Mouse (Mus musculus) midbrain, embryonic 16.5 days (tissue): ENCODE results near the gene Arhgap29. TPM values are rescaled to one million over a fixed set of nuclear protein-coding genes. Genes with fewer than 3 reads are reported as not detected.

Experiments
- ATAC-seq: fragments of 200-750 bp; cut with Nextera tagmentation; 2 replicates; pipeline ENCODE4 v1.8.0; 2017; ENCODE audit warnings: moderate TSS enrichment
- H3K27ac ChIP-seq: fragments of 300-500 bp; sonication (generic); 2 replicates; pipeline ENCODE4 v1.5.1; 2014; ENCODE audit warnings: mild to moderate bottlenecking, low read length, mixed read lengths
- H3K27me3 ChIP-seq: fragments of 300-500 bp; sonication (generic); 2 replicates; pipeline ENCODE4 v1.6.1; 2014; ENCODE audit warnings: low read depth, low read length, mixed read lengths; ENCODE audit not compliant: control insufficient read depth, insufficient read depth
- H3K36me3 ChIP-seq: fragments of 300-500 bp; sonication (generic); 2 replicates; pipeline ENCODE4 v1.6.1; 2014; ENCODE audit warnings: mild to moderate bottlenecking, low read length, moderate library complexity, mixed read lengths; ENCODE audit not compliant: control insufficient read depth, insufficient read depth
- H3K4me1 ChIP-seq: fragments of 300-500 bp; sonication (generic); 2 replicates; pipeline ENCODE4 v1.6.1; 2014; ENCODE audit warnings: mild to moderate bottlenecking, low read length, mixed read lengths; ENCODE audit not compliant: control insufficient read depth, insufficient read depth
- H3K4me2 ChIP-seq: fragments of 300-500 bp; sonication (generic); 2 replicates; pipeline ENCODE4 v1.6.1; 2014; ENCODE audit warnings: mild to moderate bottlenecking, low read length, mixed read lengths
- H3K4me3 ChIP-seq: fragments of 300-500 bp; sonication (generic); 2 replicates; pipeline ENCODE4 v1.5.1; 2014; ENCODE audit warnings: low read depth, mild to moderate bottlenecking, low read length, moderate library complexity, mixed read lengths
- H3K9ac ChIP-seq: fragments of 300-500 bp; sonication (generic); 2 replicates; pipeline ENCODE4 v1.6.1; 2014; ENCODE audit warnings: low read depth, low read length, mixed read lengths
- H3K9me3 ChIP-seq: fragments of 300-500 bp; sonication (generic); replicated peaks from 2 replicates; pipeline ENCODE4 v1.6.1; 2014; ENCODE audit warnings: mild to moderate bottlenecking, low read length, mixed read lengths; ENCODE audit not compliant: control insufficient read depth, poor library complexity, severe bottlenecking
- WGBS: fragments of 180-500 bp; shearing (Covaris S2); extraction: QIAGEN DNeasy Blood & Tissue Kit; methylation state at CpG from one replicate; pipeline ENCODE4 v1.1.7; 2014; 5-methylcytosine and 5-hydroxymethylcytosine counted together
- polyA plus RNA-seq: library from polyadenylated mRNA; unstranded; fragments of >200 nt; fragmentation: Nextera tagmentation; extraction: Ambion mirVana; gene quantifications from 2 replicates; pipeline ENCODE4 v1.2.1, GENCODE M21; 2015

Arhgap29 gene
- polyA plus RNA-seq, 1 experiment from 2014 or later = 16.7 TPM

DNA sequence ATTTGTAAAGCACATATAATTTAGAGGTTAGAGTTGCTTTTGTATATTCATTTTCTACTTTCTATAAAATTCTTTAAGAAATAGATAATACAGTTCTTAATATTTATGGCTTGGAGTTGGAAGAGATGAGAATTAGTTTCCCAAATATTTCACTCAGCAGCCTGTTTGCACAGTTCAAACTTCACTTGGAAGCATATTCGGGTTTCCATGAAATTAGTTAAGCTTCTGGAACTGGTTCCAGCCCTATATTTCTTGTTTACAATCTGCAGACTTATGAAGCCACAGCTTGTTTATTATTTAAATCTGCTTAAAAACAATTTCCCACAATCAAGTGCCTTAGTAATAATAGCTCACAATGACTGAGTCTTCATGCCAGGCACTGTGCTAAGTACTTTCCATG lies 17.1 kb downstream of the Arhgap29 start:
- peaks cover 4% of the 10 kb centered on the region for H3K4me1 ChIP-seq
- H3K9ac ChIP-seq = no peak overlapping the region
- no peak overlapping the region for H3K4me3 ChIP-seq
- no peaks in the 10 kb centered on the region for H3K9me3 ChIP-seq
- 61% methylated on average over 1 of the region's 1 CpGs for WGBS
- no peaks in the 10 kb centered on the region for H3K36me3 ChIP-seq
- H3K27me3 ChIP-seq = no peaks in the 10 kb centered on the region; the same call in 1 of the 2 replicates
- no peak overlapping the region for H3K27ac ChIP-seq
- ATAC-seq = no peak
- no peak overlapping the region for H3K4me2 ChIP-seq

DNA sequence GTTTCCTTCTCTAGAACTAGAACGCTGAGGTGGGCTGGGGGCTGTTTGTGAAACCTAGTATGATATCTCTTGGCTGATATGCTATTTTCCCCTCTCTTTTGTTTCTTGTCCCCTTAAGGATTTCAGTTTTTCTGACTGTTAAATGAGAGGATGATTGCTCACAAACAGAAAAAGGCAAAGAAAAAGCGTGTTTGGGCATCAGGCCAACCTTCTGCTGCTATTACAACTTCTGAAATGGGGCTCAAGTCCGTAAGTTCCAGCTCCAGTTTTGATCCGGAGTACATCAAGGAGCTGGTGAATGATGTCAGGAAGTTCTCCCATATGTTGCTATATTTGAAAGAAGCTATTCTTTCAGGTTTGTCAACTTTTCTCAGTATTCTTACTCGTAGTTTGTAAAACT lies 21.4 kb downstream of the Arhgap29 start:
- Histone ChIP-seq H3K4me1 (no peaks in the 10 kb centered on the region), H3K9me3 (no peaks in the 10 kb centered on the region), H3K27ac (no peak overlapping the region), H3K36me3 (no peaks in the 10 kb centered on the region), H3K4me3 (no peak overlapping the region), H3K9ac (no peak overlapping the region), H3K4me2 (no peak overlapping the region), H3K27me3 (no peaks in the 10 kb centered on the region; the same call in 1 of the 2 replicates)
- WGBS = 75% methylated on average over 5 of the region's 5 CpGs
- ATAC-seq = no peak

DNA sequence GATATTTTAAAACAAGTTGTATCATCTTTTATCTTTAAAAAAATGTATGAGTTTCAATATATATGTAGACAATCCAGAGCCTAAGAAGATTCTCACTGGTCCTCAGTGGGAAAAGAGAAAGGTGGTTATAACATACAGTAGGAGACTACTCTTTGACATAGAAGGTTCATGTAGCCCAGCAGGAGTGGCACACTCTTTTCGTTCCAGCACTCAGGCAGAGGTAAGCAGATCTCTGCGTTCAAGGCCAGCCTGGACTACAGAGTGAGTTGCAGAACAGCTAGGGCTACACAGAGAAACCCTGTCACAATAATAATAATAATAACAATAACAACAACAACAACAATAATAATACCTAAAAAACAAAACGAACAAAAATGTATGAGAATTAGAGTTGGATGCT lies 23.0 kb downstream of the Arhgap29 start:
- H3K27me3 ChIP-seq = no peaks in the 10 kb centered on the region
- 87% methylated on average over 3 of the region's 3 CpGs for WGBS
- H3K9me3 ChIP-seq = no peaks in the 10 kb centered on the region

DNA sequence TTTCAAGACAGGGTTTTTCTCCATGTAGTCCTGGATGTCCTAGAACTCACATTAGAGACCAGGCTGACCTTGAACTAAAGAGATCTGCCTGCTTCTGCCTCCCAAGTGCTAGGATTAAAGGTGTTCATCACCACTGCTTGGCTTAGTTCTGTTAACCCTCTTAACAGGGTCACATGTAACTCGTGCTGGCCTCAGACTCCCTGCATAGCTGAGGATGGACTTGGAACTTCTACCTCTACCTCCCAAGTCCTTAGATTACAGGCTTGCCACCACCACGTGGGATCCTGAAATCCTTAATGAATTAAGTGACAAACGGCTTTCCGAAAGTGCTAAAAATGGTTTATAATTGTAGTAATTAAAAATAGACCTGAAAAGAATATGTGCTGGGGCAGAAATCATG lies 29.0 kb downstream of the Arhgap29 start:
- ATAC-seq = no peak
- Histone ChIP-seq H3K4me2 (no peak overlapping the region), H3K27me3 (no peaks in the 10 kb centered on the region), H3K9me3 (no peaks in the 10 kb centered on the region), H3K27ac (no peak overlapping the region), H3K4me1 (no peaks in the 10 kb centered on the region), H3K9ac (no peak overlapping the region), H3K4me3 (no peak overlapping the region), H3K36me3 (no peaks in the 10 kb centered on the region)
- 90% methylated on average over 4 of the region's 4 CpGs for WGBS

More for the DNA sequence above, 23.0 kb downstream of the Arhgap29 start:
- H3K36me3 ChIP-seq = no peaks in the 10 kb centered on the region
- no peak overlapping the region for H3K4me2 ChIP-seq
- ATAC-seq = no peak
- no peak overlapping the region for H3K4me3 ChIP-seq
- H3K4me1 ChIP-seq = no peaks in the 10 kb centered on the region
- H3K9ac ChIP-seq = no peak overlapping the region
- H3K27ac ChIP-seq = no peak overlapping the region

DNA sequence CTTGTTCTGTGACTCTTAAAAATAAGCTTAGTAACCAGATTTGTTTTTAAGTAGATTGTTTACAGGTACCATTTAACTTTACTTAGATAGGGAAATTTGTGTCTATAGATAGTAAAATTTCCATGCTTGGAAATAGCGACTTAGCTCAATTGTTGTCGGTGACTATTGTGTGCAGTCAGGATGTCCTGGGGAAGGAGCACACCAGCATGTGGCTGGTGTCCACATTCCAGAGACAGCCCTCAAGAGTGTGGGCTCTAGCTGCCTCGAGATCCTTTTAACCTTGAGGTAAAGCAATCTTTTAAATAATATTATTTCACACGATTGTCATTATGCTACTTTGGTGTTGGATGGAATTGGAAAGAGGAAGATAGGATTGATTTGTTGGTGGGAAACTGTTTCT lies 30.1 kb downstream of the Arhgap29 start:
- no peak overlapping the region for H3K4me2 ChIP-seq
- H3K4me3 ChIP-seq = no peak overlapping the region
- no peak for ATAC-seq
- no peak overlapping the region for H3K9ac ChIP-seq
- H3K36me3 ChIP-seq = no peaks in the 10 kb centered on the region
- H3K27me3 ChIP-seq = no peaks in the 10 kb centered on the region
- H3K4me1 ChIP-seq = no peaks in the 10 kb centered on the region
- no peaks in the 10 kb centered on the region for H3K9me3 ChIP-seq
- WGBS = 66% methylated on average over 4 of the region's 4 CpGs
- no peak overlapping the region for H3K27ac ChIP-seq

DNA sequence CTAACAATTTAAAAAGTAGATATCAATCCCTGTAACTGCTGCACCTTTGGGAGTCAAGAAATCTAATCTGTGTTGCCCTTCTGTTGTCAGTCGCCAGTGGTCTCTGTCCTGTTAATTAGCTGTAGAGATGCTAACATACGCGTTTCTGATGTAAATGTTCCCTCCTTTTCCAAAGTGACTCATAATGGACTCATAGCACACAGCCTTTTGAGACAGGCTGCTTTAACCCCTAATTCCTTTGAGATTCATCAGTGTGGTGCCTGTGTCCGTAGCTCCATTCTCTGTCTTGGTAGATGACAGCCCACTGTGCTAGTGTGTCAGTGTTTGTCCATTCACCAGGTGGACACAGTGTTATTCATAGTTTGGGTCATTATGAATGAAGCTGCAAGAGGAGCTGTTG lies 42.8 kb downstream of the Arhgap29 start:
- 72% methylated on average over 4 of the region's 4 CpGs for WGBS
- no peak for ATAC-seq

DNA sequence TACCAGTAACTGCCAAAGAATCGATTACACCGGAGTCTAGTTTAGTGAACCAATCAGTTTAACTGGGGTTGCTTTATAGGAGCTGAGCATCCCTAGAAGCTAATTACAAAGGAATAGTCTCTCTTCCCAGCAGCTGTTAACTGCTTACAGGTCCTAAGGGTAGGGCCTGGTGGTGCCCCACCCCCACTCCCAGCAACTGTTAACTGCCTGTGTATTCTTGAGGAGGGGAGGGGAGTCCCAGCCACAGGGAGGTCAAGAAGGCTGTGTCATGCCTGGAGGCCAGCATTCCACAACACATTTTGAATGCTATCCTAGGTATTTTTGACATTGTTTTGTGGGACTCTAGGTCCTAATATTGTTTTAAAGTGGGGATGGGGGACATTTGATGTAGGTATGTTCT lies 47.6 kb downstream of the Arhgap29 start:
- H3K9ac ChIP-seq = no peak overlapping the region
- no peak overlapping the region for H3K4me2 ChIP-seq
- H3K27ac ChIP-seq = no peak overlapping the region
- H3K9me3 ChIP-seq = no peaks in the 10 kb centered on the region
- no peak overlapping the region for H3K4me3 ChIP-seq
- H3K36me3 ChIP-seq = no peaks in the 10 kb centered on the region
- no peaks in the 10 kb centered on the region for H3K4me1 ChIP-seq
- no peak for ATAC-seq
- WGBS = 90% methylated on average over 2 of the region's 2 CpGs
- H3K27me3 ChIP-seq = no peaks in the 10 kb centered on the region

More for the DNA sequence above, 42.8 kb downstream of the Arhgap29 start:
- Histone ChIP-seq H3K9me3 (no peaks in the 10 kb centered on the region), H3K9ac (no peak overlapping the region), H3K27me3 (no peaks in the 10 kb centered on the region), H3K27ac (no peak overlapping the region), H3K36me3 (no peaks in the 10 kb centered on the region), H3K4me3 (no peak overlapping the region), H3K4me1 (no peaks in the 10 kb centered on the region), H3K4me2 (no peak overlapping the region)

DNA sequence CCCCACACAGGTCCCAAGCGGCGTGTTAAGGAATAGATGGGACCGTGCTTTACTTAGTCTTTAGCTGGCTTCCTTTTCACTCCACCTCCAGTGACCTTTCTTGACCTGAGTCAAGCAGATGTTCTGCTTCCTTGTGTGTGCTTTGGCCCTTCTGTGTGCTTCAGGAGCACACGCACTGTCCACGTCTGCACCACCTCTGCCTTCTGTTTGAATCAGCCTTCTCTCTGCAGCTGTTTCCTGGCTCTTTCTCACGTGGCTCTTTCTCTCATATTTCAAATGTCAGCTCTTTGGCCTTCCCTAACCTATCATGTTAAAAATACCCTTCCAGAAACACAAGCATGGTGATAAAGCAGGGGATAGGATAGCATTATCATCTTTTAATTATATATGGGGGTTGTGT lies 49.2 kb downstream of the Arhgap29 start:
- WGBS = 80% methylated on average over 6 of the region's 6 CpGs

DNA sequence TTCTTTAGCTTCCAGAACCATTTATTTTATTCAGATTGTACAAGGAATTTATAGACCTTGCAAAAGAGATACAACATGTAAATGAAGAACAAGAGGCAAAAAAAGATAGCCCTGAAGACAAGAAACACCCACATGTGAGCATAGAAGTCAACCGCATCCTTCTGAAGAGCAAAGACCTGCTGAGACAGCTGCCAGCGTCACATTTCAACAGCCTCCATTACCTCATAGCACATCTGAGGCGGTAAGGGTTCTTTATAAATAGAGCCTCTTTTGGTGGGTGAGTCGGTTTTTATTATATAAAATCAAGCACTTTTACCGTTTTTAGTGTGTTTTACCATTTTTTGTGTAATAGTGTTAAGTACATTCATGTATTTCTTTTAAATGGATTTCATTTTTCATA lies 57.5 kb downstream of the Arhgap29 start:
- H3K4me3 ChIP-seq = no peak overlapping the region
- 89% methylated on average over 5 of the region's 5 CpGs for WGBS
- no peak for ATAC-seq

More for the DNA sequence above, 49.2 kb downstream of the Arhgap29 start:
- H3K9me3 ChIP-seq = no peaks in the 10 kb centered on the region
- H3K4me3 ChIP-seq = no peak overlapping the region
- H3K4me2 ChIP-seq = no peak overlapping the region
- no peaks in the 10 kb centered on the region for H3K27me3 ChIP-seq
- H3K36me3 ChIP-seq = no peaks in the 10 kb centered on the region
- no peaks in the 10 kb centered on the region for H3K4me1 ChIP-seq
- no peak overlapping the region for H3K27ac ChIP-seq
- H3K9ac ChIP-seq = no peak overlapping the region
- ATAC-seq = no peak

DNA sequence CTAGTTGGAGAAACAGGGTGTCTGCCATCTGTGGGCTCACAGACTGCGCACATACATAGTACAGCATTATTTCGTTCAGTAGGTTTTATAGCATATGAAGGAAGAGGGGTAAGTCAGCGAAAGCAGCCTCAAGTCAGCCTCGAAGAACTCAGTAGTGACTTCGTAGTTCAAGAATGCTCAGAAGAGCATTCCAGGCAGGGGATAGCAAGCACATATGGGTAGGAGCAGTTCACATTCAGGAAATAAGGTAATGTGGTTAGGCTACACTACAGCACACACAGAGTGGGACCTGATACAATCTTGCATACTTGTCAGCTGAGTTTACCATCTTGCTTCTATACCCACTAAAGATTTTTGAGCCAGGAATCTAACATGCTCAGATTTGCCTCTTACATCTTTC lies 58.0 kb downstream of the Arhgap29 start:
- no peak for ATAC-seq
- Histone ChIP-seq H3K27me3 (no peaks in the 10 kb centered on the region), H3K4me3 (no peak overlapping the region), H3K4me1 (no peaks in the 10 kb centered on the region), H3K4me2 (no peak overlapping the region), H3K9me3 (no peaks in the 10 kb centered on the region), H3K36me3 (no peaks in the 10 kb centered on the region), H3K27ac (no peak overlapping the region), H3K9ac (no peak overlapping the region)
- WGBS = 94% methylated on average over 5 of the region's 5 CpGs

More for the DNA sequence above, 57.5 kb downstream of the Arhgap29 start:
- H3K4me1 ChIP-seq = no peaks in the 10 kb centered on the region
- H3K9ac ChIP-seq = no peak overlapping the region
- no peak overlapping the region for H3K4me2 ChIP-seq
- no peak overlapping the region for H3K27ac ChIP-seq
- H3K27me3 ChIP-seq = no peaks in the 10 kb centered on the region
- H3K36me3 ChIP-seq = no peaks in the 10 kb centered on the region
- H3K9me3 ChIP-seq = no peaks in the 10 kb centered on the region
